Mouse (Mus musculus): ENCODE results near the gene Vti1a.

DNA sequence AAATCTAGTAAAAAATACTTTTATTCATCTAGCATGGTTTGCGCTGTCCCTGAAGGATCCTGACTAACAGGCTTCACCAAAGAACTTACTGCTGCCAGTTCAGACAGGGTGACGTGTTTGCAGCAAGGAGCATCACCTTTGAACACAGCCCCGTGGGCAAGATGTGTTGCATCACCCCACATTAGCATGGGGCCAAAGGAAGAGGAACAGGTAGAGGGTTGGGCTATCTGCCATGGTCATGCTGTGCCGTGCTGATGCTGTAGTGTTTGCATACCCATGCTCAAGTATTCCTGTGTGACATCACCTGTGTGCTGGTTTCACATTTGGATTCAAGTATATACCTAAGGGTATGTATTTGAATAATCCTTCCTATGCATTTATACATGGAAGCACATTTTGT, 147.6 kb downstream of the Vti1a start:
- TF ChIP-seq EP300 (IDR thresholded peaks at IDR 0.05): no peak
- TF ChIP-seq CTCF (IDR thresholded peaks at IDR 0.05): no peak

Measured in lung, postnatal 0 days (tissue).